Mouse (Mus musculus): ENCODE data around the gene Kiss1r. TPM values are rescaled to one million over a fixed set of nuclear protein-coding genes. Genes with fewer than 3 reads are reported as not detected.
"Not testable (repeated sequence)": the region's sequence is repeated elsewhere in the genome, so short reads cannot be mapped to it uniquely, and the experiment has no call there.

Gene Kiss1r
- polyA plus RNA-seq, 1 experiment from 2014 or later: 0.31 TPM

DNA sequence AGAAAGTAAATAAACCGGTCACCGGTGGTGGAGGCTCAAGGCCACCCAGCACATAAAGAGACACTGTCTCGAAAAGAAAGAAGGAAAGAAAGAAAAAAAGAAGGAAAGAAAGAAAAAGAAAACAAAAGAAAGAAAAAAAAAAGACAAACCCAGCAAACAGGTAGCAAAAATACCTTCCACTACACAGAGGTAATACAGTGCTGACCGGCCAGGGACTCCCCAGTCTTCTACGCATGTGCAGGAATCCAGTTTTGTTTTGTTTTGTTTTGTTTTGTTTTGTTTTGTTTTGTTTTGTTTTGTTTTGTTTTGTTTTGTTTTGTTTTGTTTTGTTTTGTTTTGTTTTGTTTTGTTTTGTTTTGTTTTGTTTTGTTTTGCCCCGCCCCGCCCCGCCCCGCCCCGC is 42.6 kb downstream of the Kiss1r start:
- WGBS: 46% methylated on average over 8 of the region's 10 CpGs
- H3K4me1 ChIP-seq: peaks cover 34% of the 10 kb centered on the region
- H3K9me3 ChIP-seq; H3K27me3 ChIP-seq (ENCODE audit: insufficient read depth, poor library complexity, severe bottlenecking); DNase-seq (ENCODE audit: low spot score); H3K27ac ChIP-seq: not testable (repeated sequence)
- peaks cover 32% of the 10 kb centered on the region for H3K36me3 ChIP-seq
- peak overlapping the region; percentile 96 for H3K4me3 ChIP-seq

DNA sequence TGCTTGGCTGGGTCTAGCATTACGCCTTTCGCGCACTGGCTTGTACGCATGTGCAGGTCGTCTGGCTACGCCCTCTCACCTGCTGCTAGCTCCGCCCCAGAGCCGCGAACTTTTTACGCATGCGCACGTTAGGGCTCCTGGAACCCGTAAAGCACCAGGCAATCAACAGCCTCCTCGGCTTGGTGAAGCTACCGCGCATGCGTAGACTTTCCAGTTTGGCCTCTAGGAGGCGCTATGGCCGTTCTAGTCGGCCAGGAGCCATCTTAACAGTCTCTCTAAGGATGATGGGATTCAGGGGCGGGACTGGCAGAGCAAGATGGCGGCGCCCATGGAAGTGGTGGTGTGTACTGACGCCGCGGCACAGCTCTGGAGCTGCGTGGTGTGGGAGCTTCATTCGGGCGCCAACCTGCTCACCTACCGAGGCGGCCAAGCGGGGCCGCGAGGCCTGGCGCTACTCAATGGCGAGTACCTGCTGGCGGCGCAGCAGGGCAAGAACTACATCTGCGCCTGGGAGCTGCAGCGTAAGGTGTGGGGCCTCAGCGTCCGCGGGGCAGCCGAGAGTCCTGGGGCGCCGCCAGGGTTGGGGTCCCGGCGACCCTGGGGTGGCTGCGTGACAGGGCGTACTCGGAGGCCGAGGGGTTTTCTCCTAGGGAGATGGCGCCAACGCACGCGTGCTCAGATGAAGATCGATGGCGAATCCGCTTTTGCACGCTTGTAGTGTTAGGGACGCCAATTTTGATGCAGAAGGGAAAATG is 43.3 kb downstream of the Kiss1r start, which contains the start of gene Wdr18:
Gene Wdr18, plus strand, starts transcription at position 306 of the 755 bp plus-strand sequence.
- DNase-seq (ENCODE audit: low spot score): peak; percentile 100
- Histone ChIP-seq H3K4me3 (peak within 1 kb of the TSS; percentile 96), H3K27me3 (ENCODE audit: insufficient read depth, poor library complexity, severe bottlenecking) (no peaks in the 10 kb centered on the region), H3K4me1 (peaks cover 36% of the 10 kb centered on the region), H3K9me3 (no peaks in the 10 kb centered on the region), H3K27ac (peak within 1 kb of the TSS; percentile 91), H3K36me3 (peaks cover 38% of the 10 kb centered on the region)
- under 1% methylated on average over 61 of the region's 61 CpGs for WGBS

DNA sequence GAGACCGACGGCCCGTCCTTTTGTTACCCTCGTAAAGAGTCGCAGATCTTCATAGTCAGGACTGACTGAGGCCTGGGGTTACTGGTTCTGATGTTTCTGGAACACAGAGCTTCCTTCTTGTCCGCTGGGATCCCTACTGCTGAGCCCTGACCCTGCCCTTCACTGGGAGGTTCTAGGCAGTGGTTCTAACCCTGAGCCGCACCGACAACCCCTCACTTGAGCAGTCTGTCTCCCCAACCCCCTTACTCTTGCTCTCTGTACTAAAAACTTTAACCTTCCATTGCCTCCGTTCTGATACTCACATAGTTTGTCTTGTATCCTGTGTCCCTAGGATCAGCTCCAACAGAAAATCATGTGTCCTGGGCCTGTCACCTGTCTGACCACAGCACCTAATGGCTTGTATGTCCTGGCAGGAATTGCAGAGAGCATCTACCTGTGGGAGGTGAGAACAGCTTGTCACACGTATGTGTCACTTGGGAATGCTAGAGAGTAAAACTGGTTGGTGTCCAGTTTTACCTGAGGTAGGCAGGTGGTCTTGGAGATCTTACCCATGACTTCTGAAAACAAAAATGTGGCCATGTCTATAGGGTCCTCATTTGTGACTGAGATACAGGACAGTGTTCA is 44.0 kb downstream of the Kiss1r start:
- Histone ChIP-seq H3K27ac (peak overlapping the region; percentile 91), H3K4me3 (peak overlapping the region; percentile 96), H3K27me3 (ENCODE audit: insufficient read depth, poor library complexity, severe bottlenecking) (no peaks in the 10 kb centered on the region), H3K4me1 (peaks cover 33% of the 10 kb centered on the region), H3K9me3 (no peaks in the 10 kb centered on the region), H3K36me3 (peaks cover 46% of the 10 kb centered on the region)
- WGBS: 14% methylated on average over 10 of the region's 10 CpGs
- DNase-seq (ENCODE audit: low spot score): no peak

DNA sequence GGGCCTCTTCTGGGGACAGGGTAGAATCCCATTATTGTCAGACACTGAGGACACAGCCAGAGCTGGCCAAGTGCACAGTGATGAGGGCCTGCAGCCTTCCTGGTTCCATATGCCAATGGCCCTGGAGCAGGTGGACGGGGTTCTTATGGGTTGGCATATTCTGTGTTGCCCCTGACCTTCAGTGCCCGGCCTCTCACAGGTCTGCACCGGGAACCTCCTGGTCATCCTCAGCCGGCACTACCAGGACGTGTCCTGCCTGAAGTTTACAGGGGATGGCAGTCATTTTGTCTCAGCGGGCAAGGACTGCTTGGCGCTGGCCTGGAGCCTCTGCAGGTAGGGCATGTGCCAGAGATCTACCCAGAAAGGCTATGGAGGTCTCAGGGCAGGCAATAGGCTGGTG is 48.0 kb downstream of the Kiss1r start:
- Histone ChIP-seq H3K4me1 (peaks cover 23% of the 10 kb centered on the region), H3K4me3 (no peak overlapping the region), H3K36me3 (peaks cover 76% of the 10 kb centered on the region), H3K27ac (no peak overlapping the region), H3K27me3 (ENCODE audit: insufficient read depth, poor library complexity, severe bottlenecking) (peaks cover 16% of the 10 kb centered on the region; the same call in 1 of the 2 replicates), H3K9me3 (no peaks in the 10 kb centered on the region)
- WGBS: 92% methylated on average over 7 of the region's 7 CpGs
- DNase-seq (ENCODE audit: low spot score): no peak

DNA sequence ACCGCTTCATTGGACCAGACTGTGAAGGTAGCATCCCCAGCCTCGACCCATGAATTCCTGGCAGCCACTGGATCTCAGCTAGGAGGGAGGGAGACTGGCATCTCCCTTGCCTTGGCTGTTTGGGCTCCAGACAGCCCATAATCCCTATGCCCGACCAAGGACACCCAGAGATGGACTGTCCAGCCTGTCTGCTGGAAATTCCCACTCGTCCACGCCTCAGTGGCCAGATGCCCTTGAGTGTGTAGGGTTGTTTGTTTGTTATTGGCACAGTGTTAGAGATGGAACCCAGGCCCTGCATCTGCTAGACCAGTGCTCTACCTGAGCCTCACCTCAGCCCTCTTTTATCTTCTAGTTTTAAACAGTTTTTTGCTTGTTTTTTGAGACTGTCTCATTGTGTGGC is 48.6 kb downstream of the Kiss1r start:
- Histone ChIP-seq H3K27me3 (ENCODE audit: insufficient read depth, poor library complexity, severe bottlenecking) (peaks cover 20% of the 10 kb centered on the region; the same call in 1 of the 2 replicates), H3K4me3 (no peak overlapping the region), H3K9me3 (no peaks in the 10 kb centered on the region), H3K36me3 (peaks cover 76% of the 10 kb centered on the region), H3K27ac (no peak overlapping the region), H3K4me1 (peaks cover 23% of the 10 kb centered on the region)
- 83% methylated on average over 5 of the region's 5 CpGs for WGBS
- DNase-seq (ENCODE audit: low spot score): no peak

DNA sequence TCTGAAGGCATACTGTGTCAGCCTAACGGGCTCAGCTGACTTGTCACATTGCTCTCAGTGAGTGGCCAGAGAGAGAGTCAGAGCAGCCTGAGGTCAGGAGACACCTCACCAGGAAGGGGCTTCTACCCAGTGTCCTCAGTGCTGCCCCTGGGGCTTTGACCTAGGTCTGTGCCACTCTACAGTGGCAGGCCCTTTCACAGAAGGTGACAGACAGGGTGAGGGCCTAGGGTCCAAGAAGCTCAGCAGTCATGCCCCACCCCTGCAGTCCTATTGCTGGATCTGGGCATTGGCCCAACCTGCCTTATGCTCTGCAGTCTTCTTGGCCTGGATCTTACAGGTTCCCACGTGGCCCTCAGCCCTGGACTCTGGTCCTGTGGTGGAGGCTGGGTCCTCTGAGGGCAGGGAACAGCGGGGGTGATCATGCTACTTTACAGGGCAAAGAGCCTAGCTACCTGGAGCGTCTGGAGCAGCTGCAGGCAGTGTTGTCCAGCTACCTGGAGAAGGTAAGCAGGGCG is 50.2 kb downstream of the Kiss1r start:
- Histone ChIP-seq H3K27me3 (ENCODE audit: insufficient read depth, poor library complexity, severe bottlenecking) (peaks cover 36% of the 10 kb centered on the region), H3K4me1 (peaks cover 20% of the 10 kb centered on the region), H3K36me3 (peaks cover 68% of the 10 kb centered on the region), H3K27ac (no peak overlapping the region), H3K9me3 (no peaks in the 10 kb centered on the region), H3K4me3 (no peak overlapping the region)
- WGBS: 87% methylated on average over 5 of the region's 5 CpGs
- DNase-seq (ENCODE audit: low spot score): no peak

DNA sequence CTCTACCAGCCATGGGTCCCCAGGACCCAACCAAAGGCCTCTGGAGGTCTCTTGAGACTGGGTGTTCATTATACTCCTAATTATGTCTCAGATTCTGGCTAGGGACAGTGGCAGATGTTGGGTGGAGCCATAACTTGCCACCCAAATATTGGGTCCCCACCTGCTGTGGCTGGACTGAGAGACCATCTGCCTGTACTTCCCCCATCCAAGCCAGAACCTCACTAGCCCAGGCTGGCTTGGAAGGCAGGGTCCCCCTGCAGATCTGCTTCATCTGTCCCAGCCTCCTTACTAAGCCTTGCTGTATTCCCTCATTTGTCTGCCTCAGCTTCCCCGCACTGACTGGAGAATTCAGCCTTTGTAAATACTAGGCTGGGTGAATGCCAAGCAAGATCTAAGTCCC is 51.4 kb downstream of the Kiss1r start:
- no peak overlapping the region for H3K27ac ChIP-seq
- H3K9me3 ChIP-seq: no peaks in the 10 kb centered on the region
- peaks cover 48% of the 10 kb centered on the region for H3K27me3 ChIP-seq (ENCODE audit: insufficient read depth, poor library complexity, severe bottlenecking)
- H3K4me3 ChIP-seq: no peak overlapping the region
- H3K4me1 ChIP-seq: peaks cover 26% of the 10 kb centered on the region
- 86% methylated on average over 1 of the region's 1 CpGs for WGBS
- DNase-seq (ENCODE audit: low spot score): no peak
- peaks cover 56% of the 10 kb centered on the region for H3K36me3 ChIP-seq

DNA sequence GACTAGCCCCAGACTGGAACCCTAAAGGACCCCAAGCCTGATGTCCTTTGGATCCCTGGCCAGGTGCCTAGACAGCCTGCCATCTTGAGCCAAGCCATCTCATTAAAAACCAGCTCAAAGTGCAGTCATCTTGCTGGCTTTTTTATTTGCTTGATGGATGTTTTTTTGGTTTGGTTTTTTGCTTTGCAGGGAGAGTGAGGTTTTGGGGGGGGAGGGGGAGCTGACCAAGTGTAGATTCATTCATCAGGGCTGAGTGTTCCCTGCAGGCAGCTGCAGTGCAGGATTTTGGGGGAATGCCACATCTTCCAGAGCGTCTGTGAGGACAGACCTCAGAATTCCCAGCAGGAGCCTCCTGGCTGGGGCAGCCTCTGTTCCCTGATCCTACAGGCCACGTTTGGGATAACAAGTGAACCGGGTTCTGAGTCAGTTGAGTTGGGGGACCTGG is 52.4 kb downstream of the Kiss1r start:
- no peaks in the 10 kb centered on the region for H3K9me3 ChIP-seq
- peaks cover 58% of the 10 kb centered on the region for H3K27me3 ChIP-seq (ENCODE audit: insufficient read depth, poor library complexity, severe bottlenecking)
- no peak for DNase-seq (ENCODE audit: low spot score)
- H3K36me3 ChIP-seq: peaks cover 48% of the 10 kb centered on the region
- no peak overlapping the region for H3K4me3 ChIP-seq
- H3K27ac ChIP-seq: no peak overlapping the region
- WGBS: 10% methylated on average over 3 of the region's 3 CpGs
- peaks cover 24% of the 10 kb centered on the region for H3K4me1 ChIP-seq

DNA sequence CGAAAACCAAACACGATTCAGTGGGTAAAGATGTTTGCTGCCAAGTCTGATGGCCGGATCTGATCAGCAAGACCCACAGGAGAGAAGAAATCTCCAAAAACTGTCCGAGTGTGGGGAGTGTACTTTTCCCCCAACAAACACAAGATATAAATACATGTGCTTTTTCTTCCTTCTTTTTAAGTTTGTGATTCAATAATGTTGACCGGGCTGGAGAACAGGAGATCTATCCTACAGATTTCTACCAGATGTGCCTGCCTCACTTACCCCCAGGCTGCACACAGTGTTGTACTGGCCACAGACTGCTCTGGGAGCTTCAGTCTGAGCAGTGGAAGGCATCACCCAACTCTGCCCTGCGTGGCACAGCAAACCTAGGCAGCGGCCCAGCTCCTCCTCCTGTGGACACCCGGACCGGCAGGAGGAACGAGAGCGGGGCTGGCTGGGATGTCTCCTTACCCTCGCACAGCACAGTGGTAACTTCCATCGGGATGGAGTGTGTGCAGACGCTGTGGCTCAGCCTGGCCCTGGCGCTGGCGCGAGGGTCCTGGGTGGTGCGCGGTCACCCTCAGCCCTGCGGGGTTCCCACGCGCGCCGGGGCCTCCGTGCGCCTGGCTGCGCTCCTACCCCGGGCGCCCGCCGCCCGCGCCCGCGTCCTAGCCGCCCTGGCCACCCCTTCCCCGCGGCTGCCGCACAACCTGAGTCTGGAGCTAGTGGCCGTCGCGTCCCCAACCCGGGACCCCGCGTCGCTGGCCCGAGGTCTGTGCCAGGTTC is 53.8 kb downstream of the Kiss1r start, which contains the start of gene Grin3b:
Gene Grin3b, plus strand, starts transcription at position 301 of the 768 bp plus-strand sequence.
- Histone ChIP-seq H3K27me3 (ENCODE audit: insufficient read depth, poor library complexity, severe bottlenecking) (peaks cover 61% of the 10 kb centered on the region), H3K9me3 (no peaks in the 10 kb centered on the region), H3K4me3 (peak within 1 kb of the TSS; percentile 63), H3K4me1 (peaks cover 22% of the 10 kb centered on the region), H3K27ac (peak within 1 kb of the TSS; percentile 56; the same call in 1 of the 2 replicates), H3K36me3 (peaks cover 46% of the 10 kb centered on the region)
- DNase-seq (ENCODE audit: low spot score): no peak
- 7% methylated on average over 47 of the region's 47 CpGs for WGBS

DNA sequence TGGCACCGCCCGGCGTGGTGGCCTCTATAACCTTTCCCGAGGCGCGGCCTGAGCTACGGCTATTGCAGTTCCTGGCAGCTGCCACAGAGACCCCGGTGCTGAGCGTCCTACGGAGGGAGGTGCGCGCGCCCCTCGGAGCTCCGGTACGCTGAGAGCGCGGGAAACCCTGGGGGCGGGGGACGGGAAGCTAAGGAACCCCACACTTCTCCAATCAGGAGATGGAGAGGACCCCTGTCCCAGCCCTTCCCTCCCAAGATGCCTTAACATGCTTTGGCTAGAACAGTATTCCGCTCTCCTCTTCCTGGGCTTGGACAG is 54.4 kb downstream of the Kiss1r start:
- no peaks in the 10 kb centered on the region for H3K9me3 ChIP-seq
- H3K4me1 ChIP-seq: peaks cover 22% of the 10 kb centered on the region
- peak overlapping the region; percentile 63 for H3K4me3 ChIP-seq
- peaks cover 61% of the 10 kb centered on the region for H3K27me3 ChIP-seq (ENCODE audit: insufficient read depth, poor library complexity, severe bottlenecking)
- H3K27ac ChIP-seq: peak overlapping the region; percentile 56; the same call in 1 of the 2 replicates
- peaks cover 46% of the 10 kb centered on the region for H3K36me3 ChIP-seq
- 4% methylated on average over 21 of the region's 21 CpGs for WGBS
- no peak for DNase-seq (ENCODE audit: low spot score)

Measured in heart, embryonic 10.5 days (tissue).